Comparison of ENCODE assay signal across 30 mouse cellular contexts in genomic region chr6:43480687-43481086, GRCm38 (mm10).
DNase-seq lines count a peak whose midpoint lies in the region; ATAC-seq and TF ChIP-seq lines count a peak whose summit lies in the region.
"Had no signal": no experiment of that assay in that cellular context is flagged by ENCODE, and none has a peak within 500 bp of the region (broad histone marks: within the 10 kb centered on the region; RNA-seq: fewer than 3 reads in every experiment).

No protein-coding gene starts in this region.

- peak; percentile 81 for ATAC-seq in intestine, postnatal 0 days
- ATAC-seq: forebrain, embryonic 15.5 days had no signal

- H3K9ac ChIP-seq in intestine, postnatal 0 days (ENCODE audit: low read depth, low read length): no peak overlapping the region
- H3K9ac ChIP-seq: embryonic facial prominence, embryonic 13.5 days; forebrain, embryonic 12.5 days; forebrain, embryonic 15.5 days; heart, embryonic 13.5 days; hindbrain, embryonic 12.5 days; hindbrain, embryonic 15.5 days had no signal

- H3K36me3 ChIP-seq in C2C12 (ENCODE audit: control insufficient read depth, insufficient read depth): no peaks in the 10 kb centered on the region
- no peaks in the 10 kb centered on the region for H3K36me3 ChIP-seq in intestine, postnatal 0 days (ENCODE audit: control insufficient read depth, insufficient read depth)
- H3K36me3 ChIP-seq in hindbrain, embryonic 10.5 days: no peaks in the 10 kb centered on the region
- H3K36me3 ChIP-seq: embryonic facial prominence, embryonic 10.5 days; embryonic facial prominence, embryonic 13.5 days; forebrain, embryonic 12.5 days; forebrain, embryonic 15.5 days; G1E; heart, embryonic 10.5 days; heart, embryonic 13.5 days; hindbrain, embryonic 12.5 days; hindbrain, embryonic 15.5 days had no signal

- H3K4me3 ChIP-seq in C2C12 (ENCODE audit: insufficient read depth, poor library complexity, severe bottlenecking): no peak overlapping the region
- H3K4me3 ChIP-seq in intestine, postnatal 0 days (ENCODE audit: low read depth, low read length): no peak overlapping the region
- no peak overlapping the region for H3K4me3 ChIP-seq in hindbrain, embryonic 10.5 days
- H3K4me3 ChIP-seq: embryonic facial prominence, embryonic 10.5 days; embryonic facial prominence, embryonic 13.5 days; erythroblast, embryonic 14.5 days; forebrain, embryonic 12.5 days; forebrain, embryonic 15.5 days; heart, adult 2 months; heart, embryonic 10.5 days; heart, embryonic 13.5 days; hindbrain, embryonic 12.5 days; hindbrain, embryonic 15.5 days had no signal

- TF ChIP-seq CTCF in C2C12 (IDR thresholded peaks at IDR 0.05; ENCODE audit: control insufficient read depth, insufficient read depth, insufficient read length): no peak
- TF ChIP-seq CTCF in intestine, postnatal 0 days (IDR thresholded peaks at IDR 0.05; ENCODE audit: low read depth): no peak

- no peaks in the 10 kb centered on the region for H3K4me1 ChIP-seq in intestine, postnatal 0 days (replicated peaks; ENCODE audit: control insufficient read depth, insufficient read depth, low read length)
- no peaks in the 10 kb centered on the region for H3K4me1 ChIP-seq in hindbrain, embryonic 10.5 days (replicated peaks)
- H3K4me1 ChIP-seq: embryonic facial prominence, embryonic 10.5 days; embryonic facial prominence, embryonic 13.5 days; forebrain, embryonic 12.5 days; forebrain, embryonic 15.5 days; heart, embryonic 10.5 days; heart, embryonic 13.5 days; hindbrain, embryonic 12.5 days; hindbrain, embryonic 15.5 days had no signal

- H3K27ac ChIP-seq in intestine, postnatal 0 days (ENCODE audit: low read depth, low read length): no peak overlapping the region
- H3K27ac ChIP-seq in hindbrain, embryonic 10.5 days: no peak overlapping the region
- H3K27ac ChIP-seq: embryonic facial prominence, embryonic 10.5 days; embryonic facial prominence, embryonic 13.5 days; forebrain, embryonic 12.5 days; forebrain, embryonic 15.5 days; heart, adult 2 months; heart, embryonic 10.5 days; heart, embryonic 13.5 days; hindbrain, embryonic 12.5 days; hindbrain, embryonic 15.5 days had no signal

- peak; percentile 69 for DNase-seq in 3T3-L1 (ENCODE audit: low read depth, low spot score)
- peak; percentile 10 for DNase-seq in brain, adult 2 months (ENCODE audit: low read depth, low spot score)
- no peak for DNase-seq in thymus, postnatal 10 days (ENCODE audit: low spot score in 2 of 2)
- no peak for DNase-seq in hindbrain, embryonic 10.5 days (ENCODE audit: low spot score)
- no peak for DNase-seq in thymus, postnatal 25 days
- no peak for DNase-seq in cerebellum, postnatal 4 days (ENCODE audit: low spot score in 2 of 2)
- DNase-seq: adrenal gland, adult 2 months; adrenal gland, postnatal 14 days; cerebellum, adult 18-20 months; cerebellum, adult 9-11 months; cerebellum, postnatal 25 days; embryo, embryonic 11 days; gastrocnemius, postnatal 10 days; gastrocnemius, postnatal 36 days; heart, adult 2 months; heart, postnatal 14 days; heart, postnatal 4 days had no signal

- 0 out of 2 replicates have a peak overlapping the region, but pooled peaks have one; percentile 18 for H3K4me2 ChIP-seq in intestine, postnatal 0 days (replicated peaks; ENCODE audit: low read depth)
- H3K4me2 ChIP-seq: embryonic facial prominence, embryonic 13.5 days; forebrain, embryonic 12.5 days; forebrain, embryonic 15.5 days; heart, embryonic 13.5 days; hindbrain, embryonic 12.5 days; hindbrain, embryonic 15.5 days had no signal

- no peaks in the 10 kb centered on the region for H3K27me3 ChIP-seq in C2C12 (ENCODE audit: control insufficient read depth, insufficient read depth, insufficient read length)
- no peaks in the 10 kb centered on the region for H3K27me3 ChIP-seq in intestine, postnatal 0 days (replicated peaks; ENCODE audit: control insufficient read depth, insufficient read depth, low read length)
- H3K27me3 ChIP-seq in hindbrain, embryonic 10.5 days (ENCODE audit: insufficient read depth, poor library complexity, severe bottlenecking): no peaks in the 10 kb centered on the region
- H3K27me3 ChIP-seq: CH12.LX; embryonic facial prominence, embryonic 13.5 days; forebrain, embryonic 12.5 days; forebrain, embryonic 15.5 days; heart, embryonic 13.5 days; hindbrain, embryonic 12.5 days; hindbrain, embryonic 15.5 days had no signal

- no peak overlapping the region for H3ac ChIP-seq in C2C12 (ENCODE audit: control insufficient read depth, insufficient read length, low read depth)

- WGBS in intestine, postnatal 0 days: 38% methylated on average over 3 of the region's 3 CpGs
- 81% methylated on average over 3 of the region's 3 CpGs for WGBS in hindbrain, embryonic 10.5 days

- H3K79me3 ChIP-seq in C2C12 (ENCODE audit: low read depth): no peaks in the 10 kb centered on the region

- no peaks in the 10 kb centered on the region for H3K9me3 ChIP-seq in intestine, postnatal 0 days (ENCODE audit: control insufficient read depth)
- H3K9me3 ChIP-seq in hindbrain, embryonic 10.5 days: no peaks in the 10 kb centered on the region
- H3K9me3 ChIP-seq: embryonic facial prominence, embryonic 10.5 days; embryonic facial prominence, embryonic 13.5 days; forebrain, embryonic 12.5 days; forebrain, embryonic 15.5 days; G1E; heart, embryonic 10.5 days; heart, embryonic 13.5 days; hindbrain, embryonic 12.5 days; hindbrain, embryonic 15.5 days had no signal

- no peaks in the 10 kb centered on the region for H3K79me2 ChIP-seq in C2C12 (ENCODE audit: control insufficient read depth, insufficient read depth)

TF ChIP-seq in C2C12, 6 proteins besides CTCF, POLR2A, EP300 and RAD21:
- TF ChIP-seq MYOG (IDR thresholded peaks at IDR 0.05; ENCODE audit: control insufficient read depth, extremely low read depth, insufficient read length) (no peak), FOSL1 (IDR thresholded peaks at IDR 0.05; ENCODE audit: insufficient read depth, low read length, poor library complexity, severe bottlenecking) (peak; percentile 10)

Comparison
In these comparisons a context has a peak if more than half of its experiments do, and no peak if none do; other contexts are left out.
1. DNase-seq: peak in 3T3-L1 (single experiment) and brain, adult 2 months (single experiment); none in thymus, postnatal 10 days (0 of 2), hindbrain, embryonic 10.5 days (single experiment), thymus, postnatal 25 days (single experiment) and cerebellum, postnatal 4 days (0 of 2).